Mouse (Mus musculus) embryonic facial prominence, embryonic 11.5 days (tissue): Measurements from ENCODE around the gene Utrn. TPM values are rescaled to one million over a fixed set of nuclear protein-coding genes. Genes with fewer than 3 reads are reported as not detected.

Source experiments
- ATAC-seq: fragments of 200-750 bp; cut with Nextera tagmentation; replicated peaks from 2 replicates; pipeline ENCODE4 v1.8.0; 2017; ENCODE audit warnings: low read depth; ENCODE audit not compliant: insufficient number of reproducible peaks, low FRiP score, low TSS enrichment
- DNase-seq: peaks from one replicate; pipeline ENCODE4 v3.0.0-alpha.2; 2015; ENCODE audit warnings: low spot score
- H3K27ac ChIP-seq: fragments of 300-500 bp; sonication (generic); replicated peaks from 2 replicates; pipeline ENCODE4 v1.5.1; 2014; ENCODE audit warnings: mild to moderate bottlenecking, low read depth, low read length, control low read depth
- H3K27me3 ChIP-seq: fragments of 300-500 bp; sonication (generic); 2 replicates; pipeline ENCODE4 v1.6.1; 2014; ENCODE audit warnings: mild to moderate bottlenecking, low read length, moderate library complexity, mixed read lengths; ENCODE audit not compliant: control insufficient read depth, insufficient read depth
- H3K36me3 ChIP-seq: fragments of 300-500 bp; sonication (generic); replicated peaks from 2 replicates; pipeline ENCODE4 v1.6.1; 2014; ENCODE audit warnings: low read depth, mild to moderate bottlenecking, low read length, moderate library complexity, mixed read lengths; ENCODE audit not compliant: control insufficient read depth, insufficient read depth
- H3K4me1 ChIP-seq: fragments of 300-500 bp; sonication (generic); 2 replicates; pipeline ENCODE4 v1.6.1; 2014; ENCODE audit warnings: low read length, mixed read lengths; ENCODE audit not compliant: control insufficient read depth, insufficient read depth
- H3K4me2 ChIP-seq: fragments of 300-500 bp; sonication (generic); 2 replicates; pipeline ENCODE4 v1.6.1; 2014; ENCODE audit warnings: low read depth, mild to moderate bottlenecking, control low read depth, low read length, moderate library complexity
- H3K4me3 ChIP-seq: fragments of 300-500 bp; sonication (generic); 2 replicates; pipeline ENCODE4 v1.5.1; 2014; ENCODE audit warnings: low read depth, low read length, control low read depth
- H3K9ac ChIP-seq: fragments of 300-500 bp; sonication (generic); replicated peaks from 2 replicates; pipeline ENCODE4 v1.6.1; 2014; ENCODE audit warnings: mild to moderate bottlenecking, control low read depth, low read length
- H3K9me3 ChIP-seq: fragments of 300-500 bp; sonication (generic); replicated peaks from 2 replicates; pipeline ENCODE4 v1.6.1; 2016; ENCODE audit warnings: mild to moderate bottlenecking, low read length, inconsistent platforms, mixed read lengths; ENCODE audit not compliant: control insufficient read depth
- WGBS: fragments of 180-500 bp; shearing (Covaris S2); extraction: QIAGEN DNeasy Blood & Tissue Kit; methylation state at CpG from one replicate; pipeline ENCODE4 v1.1.7; 2014; 5-methylcytosine and 5-hydroxymethylcytosine counted together
- polyA plus RNA-seq: library from polyadenylated mRNA; unstranded; fragments of >200 nt; fragmentation: Nextera tagmentation; extraction: Ambion mirVana; gene quantifications from 2 replicates; pipeline ENCODE4 v1.2.1, GENCODE M21; 2014

Gene Utrn
- polyA plus RNA-seq, 1 experiment from 2014 or later: 47.4 TPM

DNA sequence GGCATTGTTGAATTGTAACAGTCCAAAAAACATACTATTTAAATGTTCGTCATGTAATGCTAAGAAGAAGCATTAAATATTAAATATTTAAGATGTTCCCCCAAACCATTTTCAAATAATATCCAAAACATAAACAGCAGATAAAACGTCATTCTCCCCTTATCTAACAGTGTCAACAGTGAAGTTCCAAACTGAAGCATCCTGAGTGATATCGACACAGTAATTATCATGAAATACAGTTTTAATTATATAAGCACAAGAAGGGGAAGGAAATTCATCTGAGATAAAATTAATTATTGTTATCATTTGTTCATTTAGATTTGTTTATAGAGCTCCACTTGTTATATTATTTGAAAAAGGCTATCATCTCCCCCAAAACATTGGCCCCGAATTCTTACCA, 425.0 kb downstream of the Utrn start:
- Histone ChIP-seq H3K4me3 (no peak overlapping the region), H3K4me2 (no peak overlapping the region), H3K4me1 (no peaks in the 10 kb centered on the region), H3K36me3 (no peaks in the 10 kb centered on the region), H3K27ac (no peak overlapping the region), H3K9me3 (no peaks in the 10 kb centered on the region), H3K27me3 (no peaks in the 10 kb centered on the region), H3K9ac (no peak overlapping the region)
- DNase-seq (no peak), ATAC-seq (no peak)
- WGBS: 91% methylated on average over 4 of the region's 4 CpGs

DNA sequence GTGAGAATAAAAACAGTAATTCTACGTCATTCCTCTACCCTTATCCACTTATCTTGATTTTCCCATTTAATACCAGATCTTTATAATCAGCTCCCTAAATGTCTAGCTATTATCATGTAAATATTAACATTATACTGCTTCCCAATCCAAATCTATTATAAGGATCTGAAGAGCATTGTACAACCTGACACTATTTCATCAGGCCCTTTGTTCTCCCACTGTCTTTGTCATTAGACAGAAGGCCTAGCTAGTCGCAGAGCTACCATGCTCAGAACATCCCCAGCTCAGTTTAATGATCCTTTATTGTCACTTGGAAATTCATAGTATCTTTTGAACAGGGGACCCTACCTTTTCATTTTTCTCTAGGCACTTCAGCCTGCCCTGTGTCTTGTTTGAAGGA, 436.0 kb downstream of the Utrn start:
- ATAC-seq (no peak), DNase-seq (no peak)
- H3K27me3 ChIP-seq: no peaks in the 10 kb centered on the region
- no peaks in the 10 kb centered on the region for H3K9me3 ChIP-seq
- no peaks in the 10 kb centered on the region for H3K4me1 ChIP-seq
- H3K9ac ChIP-seq: no peak overlapping the region
- WGBS: 79% methylated on average over 2 of the region's 2 CpGs
- no peak overlapping the region for H3K4me2 ChIP-seq
- H3K4me3 ChIP-seq: no peak overlapping the region
- no peak overlapping the region for H3K27ac ChIP-seq
- H3K36me3 ChIP-seq: no peaks in the 10 kb centered on the region

DNA sequence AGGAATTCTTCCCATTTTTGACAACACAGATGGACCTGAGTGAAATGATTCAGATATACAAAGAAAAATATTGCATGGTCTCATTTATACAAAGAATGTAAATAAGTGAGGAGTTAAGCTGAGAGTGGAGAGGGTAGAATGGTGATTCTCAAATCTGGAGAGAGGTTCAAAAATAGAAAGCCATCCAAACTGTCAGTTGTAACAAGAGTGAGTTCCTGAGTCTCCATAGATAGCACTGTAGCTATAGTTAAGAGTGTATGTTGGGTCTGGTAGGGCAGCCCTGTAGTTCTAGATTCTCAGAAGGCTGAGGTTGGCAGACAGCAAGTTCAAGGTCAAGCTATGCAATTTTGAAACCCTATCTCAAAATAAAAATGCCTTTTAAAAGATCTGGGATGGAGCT, 438.8 kb downstream of the Utrn start:
- H3K27ac ChIP-seq: no peak overlapping the region
- no peaks in the 10 kb centered on the region for H3K4me1 ChIP-seq
- no peak overlapping the region for H3K4me3 ChIP-seq
- H3K4me2 ChIP-seq: no peak overlapping the region
- ATAC-seq: no peak
- no peaks in the 10 kb centered on the region for H3K27me3 ChIP-seq
- H3K9ac ChIP-seq: no peak overlapping the region
- DNase-seq: no peak
- H3K9me3 ChIP-seq: no peaks in the 10 kb centered on the region
- no peaks in the 10 kb centered on the region for H3K36me3 ChIP-seq

DNA sequence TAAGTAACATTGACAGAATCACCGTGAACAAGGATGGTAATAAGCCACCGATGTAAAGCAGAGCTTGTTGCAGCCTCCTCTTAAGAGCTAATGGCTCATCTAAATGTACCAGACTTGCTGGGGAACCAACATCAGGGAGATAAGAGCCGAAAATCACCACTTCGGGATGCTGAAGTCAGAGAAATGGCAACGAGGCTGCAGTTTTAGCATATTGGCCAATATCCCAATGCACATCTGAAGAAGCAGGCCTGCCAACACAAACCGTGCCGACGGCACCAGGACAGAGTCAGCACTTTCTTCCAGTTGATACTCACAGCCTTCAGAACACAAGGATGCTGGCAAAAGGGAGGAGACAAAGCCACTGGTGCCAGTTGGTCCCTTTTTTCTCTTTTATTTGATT, 442.3 kb downstream of the Utrn start:
- no peaks in the 10 kb centered on the region for H3K27me3 ChIP-seq
- 87% methylated on average over 8 of the region's 8 CpGs for WGBS
- DNase-seq: no peak
- H3K36me3 ChIP-seq: no peaks in the 10 kb centered on the region
- H3K9me3 ChIP-seq: no peaks in the 10 kb centered on the region
- H3K4me1 ChIP-seq: no peaks in the 10 kb centered on the region
- H3K27ac ChIP-seq: no peak overlapping the region
- ATAC-seq: no peak
- H3K9ac ChIP-seq: no peak overlapping the region
- H3K4me3 ChIP-seq: no peak overlapping the region
- H3K4me2 ChIP-seq: no peak overlapping the region

DNA sequence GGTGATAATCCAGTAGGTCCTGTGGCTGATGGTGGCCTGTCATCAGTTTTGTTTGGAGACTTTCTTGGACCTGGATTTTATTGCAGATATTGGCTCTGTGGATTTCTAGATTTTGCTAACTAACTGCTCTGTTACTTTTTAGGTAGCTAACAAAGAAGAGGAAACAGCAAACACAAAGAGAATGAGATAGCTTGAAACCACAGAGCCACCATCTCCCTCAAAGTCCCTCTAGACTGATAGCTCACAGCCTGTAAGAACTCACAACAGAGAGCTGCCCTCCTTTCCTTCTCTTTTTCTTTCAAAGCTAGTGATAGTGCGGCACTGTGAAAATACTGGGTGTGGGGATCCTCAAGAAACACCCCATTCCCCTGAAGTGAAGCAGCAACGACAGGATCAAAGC, 444.2 kb downstream of the Utrn start:
- Histone ChIP-seq H3K27ac (no peak overlapping the region), H3K9me3 (no peaks in the 10 kb centered on the region), H3K9ac (no peak overlapping the region), H3K27me3 (no peaks in the 10 kb centered on the region), H3K36me3 (no peaks in the 10 kb centered on the region), H3K4me2 (no peak overlapping the region), H3K4me1 (no peaks in the 10 kb centered on the region), H3K4me3 (no peak overlapping the region)
- DNase-seq (no peak), ATAC-seq (no peak)
- 89% methylated on average over 2 of the region's 2 CpGs for WGBS

DNA sequence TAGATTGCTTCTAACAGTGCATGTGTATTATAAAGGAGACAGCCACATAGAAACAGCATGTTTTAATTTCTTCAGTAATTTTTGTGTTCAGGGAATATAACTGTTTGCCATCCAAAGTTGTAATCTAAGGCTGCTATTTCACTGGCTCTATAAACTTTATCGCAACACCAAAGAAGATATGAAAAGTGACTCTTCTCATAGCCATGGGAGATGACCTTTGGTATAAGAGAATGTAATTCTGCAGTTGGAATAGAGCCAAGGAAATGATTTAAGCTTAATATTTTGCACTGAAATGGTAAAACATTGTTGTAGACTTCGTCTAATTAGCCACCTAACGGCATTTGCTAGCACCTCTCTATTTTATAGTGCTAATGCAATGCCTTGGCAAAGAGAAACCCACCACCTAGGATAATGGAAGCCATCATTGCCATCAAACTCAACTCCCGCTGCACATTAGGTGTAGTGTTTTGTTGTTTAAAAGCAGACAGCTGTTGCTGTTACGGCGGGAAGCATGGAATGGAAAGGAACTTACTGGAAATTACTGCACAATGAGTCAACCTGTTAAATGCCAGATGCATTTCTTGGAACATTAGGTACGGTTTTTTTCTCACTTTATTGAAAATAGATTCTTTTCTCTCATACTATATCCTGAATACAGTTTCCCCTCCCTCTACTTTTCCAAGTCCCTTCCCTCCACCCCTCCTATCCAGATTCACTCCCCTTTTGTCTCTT, 445.0 kb downstream of the Utrn start:
- no peak for DNase-seq

DNA sequence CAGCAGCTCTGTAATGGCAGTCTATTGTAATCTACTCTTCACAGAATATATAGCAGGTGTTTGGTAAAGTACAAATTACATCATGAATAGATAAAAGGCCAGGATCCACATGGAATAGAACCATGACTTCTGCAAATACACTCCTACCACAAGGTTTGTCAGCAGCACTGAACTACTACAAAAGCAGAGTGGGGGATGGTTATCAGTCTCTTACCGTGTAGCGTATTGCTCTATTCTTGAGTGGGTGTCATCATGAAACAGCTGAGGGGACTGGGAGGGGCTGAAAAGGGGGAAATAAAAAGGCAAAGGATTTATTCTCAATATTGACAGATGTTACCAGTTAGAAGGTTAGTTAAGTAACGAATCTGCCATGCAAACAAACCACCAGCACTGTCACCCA, 454.2 kb downstream of the Utrn start:
- no peak overlapping the region for H3K27ac ChIP-seq
- H3K4me2 ChIP-seq: no peak overlapping the region
- no peaks in the 10 kb centered on the region for H3K27me3 ChIP-seq
- no peaks in the 10 kb centered on the region for H3K9me3 ChIP-seq
- no peak overlapping the region for H3K9ac ChIP-seq
- DNase-seq: no peak
- no peaks in the 10 kb centered on the region for H3K36me3 ChIP-seq
- 90% methylated on average over 3 of the region's 3 CpGs for WGBS
- no peak overlapping the region for H3K4me3 ChIP-seq
- no peaks in the 10 kb centered on the region for H3K4me1 ChIP-seq
- no peak for ATAC-seq

More for the DNA sequence above, 445.0 kb downstream of the Utrn start:
- Histone ChIP-seq H3K27ac (no peak overlapping the region), H3K9ac (no peak overlapping the region), H3K4me3 (no peak overlapping the region), H3K4me2 (no peak overlapping the region), H3K9me3 (no peaks in the 10 kb centered on the region), H3K27me3 (no peaks in the 10 kb centered on the region), H3K36me3 (no peaks in the 10 kb centered on the region), H3K4me1 (no peaks in the 10 kb centered on the region)
- 86% methylated on average over 7 of the region's 7 CpGs for WGBS
- no peak for ATAC-seq

DNA sequence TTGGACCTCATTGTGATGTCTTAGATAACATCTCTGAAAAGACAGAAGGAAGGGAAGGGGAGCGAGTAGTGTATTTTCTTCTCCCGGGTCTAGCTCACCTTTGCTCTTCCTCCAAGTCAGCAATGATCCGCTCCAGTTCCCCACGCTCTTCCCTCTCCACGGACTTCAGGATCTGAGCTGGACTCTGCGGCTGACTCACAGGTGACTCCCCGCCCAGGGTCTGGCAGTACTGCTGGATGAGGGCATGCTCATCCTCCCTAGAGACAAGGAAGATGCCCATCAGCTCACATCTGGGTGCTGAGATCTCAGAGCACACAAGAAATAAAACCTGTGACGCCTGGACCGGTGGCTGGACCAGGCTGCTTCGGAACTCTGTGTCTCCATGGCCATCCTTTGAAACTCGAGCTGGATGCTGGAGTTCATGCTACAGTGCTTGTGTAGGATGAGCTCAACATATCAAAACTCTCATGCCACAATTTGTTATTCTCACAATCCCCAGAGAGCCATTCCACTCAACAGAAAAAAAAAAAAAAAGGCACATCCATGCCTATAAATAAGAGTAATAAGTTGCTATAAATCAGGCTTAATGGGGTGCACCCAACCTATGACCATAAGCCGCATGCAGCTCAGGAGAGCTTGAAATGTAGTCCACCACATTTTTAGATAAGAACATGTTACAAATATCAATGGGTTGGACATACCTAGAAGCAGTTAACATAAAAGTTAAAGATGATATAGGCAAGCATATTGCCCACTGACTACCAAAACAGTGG, 462.6 kb downstream of the Utrn start:
- WGBS: 91% methylated on average over 12 of the region's 12 CpGs
- H3K4me2 ChIP-seq: no peak overlapping the region
- no peaks in the 10 kb centered on the region for H3K4me1 ChIP-seq
- ATAC-seq (no peak), DNase-seq (no peak)
- no peak overlapping the region for H3K4me3 ChIP-seq
- no peak overlapping the region for H3K9ac ChIP-seq
- no peaks in the 10 kb centered on the region for H3K9me3 ChIP-seq
- H3K27ac ChIP-seq: no peak overlapping the region
- H3K36me3 ChIP-seq: no peaks in the 10 kb centered on the region
- H3K27me3 ChIP-seq: no peaks in the 10 kb centered on the region
